Mouse (Mus musculus) limb, embryonic 12.5 days (tissue): ENCODE measurements around the gene Clec3a. TPM values are rescaled to one million over a fixed set of nuclear protein-coding genes. Genes with fewer than 3 reads are reported as not detected.

Experiments
- ATAC-seq: fragments of 200-750 bp; cut with Nextera tagmentation; 2 replicates; pipeline ENCODE4 v1.8.0; 2017; ENCODE audit warnings: low read depth, moderate TSS enrichment; ENCODE audit not compliant: insufficient number of reproducible peaks, insufficient read depth, low FRiP score, low TSS enrichment
- H3K27ac ChIP-seq: fragments of 300-500 bp; sonication (generic); 2 replicates; pipeline ENCODE4 v1.5.1; 2016; ENCODE audit warnings: mild to moderate bottlenecking, moderate library complexity
- H3K27me3 ChIP-seq: fragments of 300-500 bp; sonication (generic); 2 replicates; pipeline ENCODE4 v1.6.1; 2016; ENCODE audit warnings: mild to moderate bottlenecking, moderate library complexity
- H3K36me3 ChIP-seq: fragments of 300-500 bp; sonication (generic); 2 replicates; pipeline ENCODE4 v1.6.1; 2016; ENCODE audit warnings: mild to moderate bottlenecking, moderate library complexity
- H3K4me1 ChIP-seq: fragments of 300-500 bp; sonication (generic); replicated peaks from 2 replicates; pipeline ENCODE4 v1.6.1; 2016
- H3K4me2 ChIP-seq: fragments of 300-500 bp; sonication (generic); 2 replicates; pipeline ENCODE4 v1.6.1; 2016; ENCODE audit warnings: mild to moderate bottlenecking, moderate library complexity
- H3K4me3 ChIP-seq: fragments of 300-500 bp; sonication (generic); replicated peaks from 2 replicates; pipeline ENCODE4 v1.5.1; 2016; ENCODE audit warnings: mild to moderate bottlenecking
- H3K9ac ChIP-seq: fragments of 300-500 bp; sonication (generic); replicated peaks from 2 replicates; pipeline ENCODE4 v1.6.1; 2016; ENCODE audit warnings: mild to moderate bottlenecking, moderate library complexity
- H3K9me3 ChIP-seq: fragments of 300-500 bp; sonication (generic); 2 replicates; pipeline ENCODE4 v1.6.1; 2016; ENCODE audit warnings: mild to moderate bottlenecking, moderate library complexity
- WGBS: fragments of 180-500 bp; shearing (Covaris S2); methylation state at CpG from one replicate; pipeline ENCODE4 v1.1.7; 2016; 5-methylcytosine and 5-hydroxymethylcytosine counted together
- polyA plus RNA-seq: library from polyadenylated mRNA; unstranded; fragments of >200 nt; fragmentation: Nextera tagmentation; extraction: Ambion mirVana; gene quantifications from 2 replicates; pipeline ENCODE4 v1.2.1, GENCODE M21; 2016

Gene Clec3a
- polyA plus RNA-seq, 1 experiment from 2014 or later, result not detected

- 68% methylated on average over 6 of the region's 6 CpGs for WGBS
- no peaks in the 10 kb centered on the region for H3K9me3 ChIP-seq
- H3K4me2 ChIP-seq, result no peak overlapping the region
- no peak overlapping the region for H3K9ac ChIP-seq
- H3K27me3 ChIP-seq, result no peaks in the 10 kb centered on the region
- H3K36me3 ChIP-seq, result no peaks in the 10 kb centered on the region
- no peak for ATAC-seq
- no peak overlapping the region for H3K27ac ChIP-seq
- no peak overlapping the region for H3K4me3 ChIP-seq
- no peaks in the 10 kb centered on the region for H3K4me1 ChIP-seq
These were observed 1.0 kb downstream of the Clec3a start for GRCm38 (mm10) chr8:114418904-114419303.

DNA sequence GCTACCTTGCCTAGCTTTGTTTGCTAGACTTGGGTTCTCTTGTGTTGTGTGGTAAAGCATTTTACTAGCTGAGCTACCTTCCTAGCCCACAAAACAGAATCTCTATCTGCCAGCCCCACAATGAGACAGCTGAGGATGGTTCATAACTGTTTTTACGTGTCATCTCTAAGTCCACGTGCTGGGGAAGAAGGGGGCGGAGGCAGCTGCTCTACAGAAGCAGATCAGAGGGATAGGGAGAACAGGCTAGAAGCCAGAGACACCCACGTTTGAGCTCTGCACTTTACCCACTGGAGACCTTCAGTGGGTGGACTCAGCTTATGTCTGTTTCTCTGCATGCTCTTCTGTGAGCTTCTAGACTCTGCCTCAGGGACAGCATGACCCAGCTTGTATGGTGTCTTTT, 3.7 kb downstream of the Clec3a start:
- no peak overlapping the region for H3K4me2 ChIP-seq
- no peaks in the 10 kb centered on the region for H3K27me3 ChIP-seq
- H3K4me1 ChIP-seq, result no peaks in the 10 kb centered on the region
- no peaks in the 10 kb centered on the region for H3K9me3 ChIP-seq
- H3K27ac ChIP-seq, result no peak overlapping the region
- no peaks in the 10 kb centered on the region for H3K36me3 ChIP-seq
- no peak overlapping the region for H3K4me3 ChIP-seq
- no peak overlapping the region for H3K9ac ChIP-seq
- no peak for ATAC-seq
- WGBS, result 76% methylated on average over 4 of the region's 4 CpGs

DNA sequence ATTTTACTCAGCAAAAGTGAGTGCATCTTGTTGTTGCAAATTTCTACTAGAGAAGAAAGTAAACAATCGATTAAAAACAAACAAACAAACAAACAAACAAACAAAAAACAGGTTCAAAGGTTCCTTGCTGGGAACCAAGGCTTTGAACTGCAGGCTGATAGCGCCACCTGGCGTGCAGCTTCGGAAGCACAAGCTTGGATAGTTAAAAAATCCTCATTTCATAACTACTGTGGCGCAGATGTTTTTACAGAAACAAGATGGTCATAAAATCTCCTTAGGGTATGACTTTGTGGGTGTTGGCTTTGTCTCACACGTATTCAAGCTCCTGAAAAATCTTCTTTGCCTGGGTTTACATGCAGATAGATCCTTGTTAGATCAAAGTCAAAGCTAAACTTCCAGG, 20.4 kb downstream of the Clec3a start:
- Histone ChIP-seq H3K4me1 (peaks cover 9% of the 10 kb centered on the region), H3K27ac (no peak overlapping the region), H3K9ac (no peak overlapping the region), H3K4me2 (no peak overlapping the region), H3K9me3 (no peaks in the 10 kb centered on the region), H3K36me3 (no peaks in the 10 kb centered on the region), H3K4me3 (no peak overlapping the region), H3K27me3 (no peaks in the 10 kb centered on the region)
- ATAC-seq, result no peak
- WGBS, result 8% methylated on average over 6 of the region's 6 CpGs

GRCm38 (mm10) chr8:114439334-114440204, 21.7 kb downstream of the Clec3a start, which contains the start of gene Wwox:
Gene Wwox, plus strand, starts transcription at chr8:114439655.
- peak within 1 kb of the TSS; percentile 79 for H3K9ac ChIP-seq
- H3K4me3 ChIP-seq, result peak within 1 kb of the TSS; percentile 67
- ATAC-seq, result peak; percentile 96
- H3K9me3 ChIP-seq, result no peaks in the 10 kb centered on the region
- no peaks in the 10 kb centered on the region for H3K36me3 ChIP-seq
- H3K4me1 ChIP-seq, result peaks cover 9% of the 10 kb centered on the region
- no peaks in the 10 kb centered on the region for H3K27me3 ChIP-seq
- H3K27ac ChIP-seq, result peak within 1 kb of the TSS; percentile 71; the same call in 1 of the 2 replicates
- peak within 1 kb of the TSS; percentile 84 for H3K4me2 ChIP-seq
- under 1% methylated on average over 54 of the region's 54 CpGs for WGBS

GRCm38 (mm10) chr8:114440205-114440589, 22.3 kb downstream of the Clec3a start:
- 21% methylated on average over 5 of the region's 5 CpGs for WGBS
- no peak for ATAC-seq

DNA sequence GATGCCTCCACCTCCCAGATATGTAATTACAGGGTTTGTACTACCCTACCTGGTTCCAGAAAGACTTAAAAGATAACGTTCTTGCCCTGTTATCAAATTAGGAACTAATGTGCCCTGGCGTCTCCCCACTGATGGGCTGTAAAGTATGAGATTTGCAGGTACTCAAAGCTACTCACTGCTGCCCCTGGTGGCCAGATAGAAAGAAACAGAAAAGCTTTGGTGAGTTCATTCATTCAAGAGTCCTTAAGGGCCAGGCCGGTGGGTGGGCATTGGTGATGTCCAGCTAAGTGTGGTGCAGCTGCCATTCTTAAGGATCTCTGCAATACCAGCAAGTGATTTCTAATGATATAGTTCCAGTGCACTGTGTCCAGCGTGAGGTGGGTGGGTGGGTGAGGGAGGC, 23.7 kb downstream of the Clec3a start:
- WGBS, result 85% methylated on average over 4 of the region's 4 CpGs

More at GRCm38 (mm10) chr8:114440205-114440589, 22.3 kb downstream of the Clec3a start:
- peak overlapping the region; percentile 79 for H3K9ac ChIP-seq
- no peaks in the 10 kb centered on the region for H3K36me3 ChIP-seq
- peaks cover 9% of the 10 kb centered on the region for H3K4me1 ChIP-seq
- no peaks in the 10 kb centered on the region for H3K27me3 ChIP-seq
- H3K27ac ChIP-seq, result no peak overlapping the region; the same call in 1 of the 2 replicates
- peak overlapping the region; percentile 84 for H3K4me2 ChIP-seq
- H3K9me3 ChIP-seq, result no peaks in the 10 kb centered on the region
- H3K4me3 ChIP-seq, result peak overlapping the region; percentile 67

DNA sequence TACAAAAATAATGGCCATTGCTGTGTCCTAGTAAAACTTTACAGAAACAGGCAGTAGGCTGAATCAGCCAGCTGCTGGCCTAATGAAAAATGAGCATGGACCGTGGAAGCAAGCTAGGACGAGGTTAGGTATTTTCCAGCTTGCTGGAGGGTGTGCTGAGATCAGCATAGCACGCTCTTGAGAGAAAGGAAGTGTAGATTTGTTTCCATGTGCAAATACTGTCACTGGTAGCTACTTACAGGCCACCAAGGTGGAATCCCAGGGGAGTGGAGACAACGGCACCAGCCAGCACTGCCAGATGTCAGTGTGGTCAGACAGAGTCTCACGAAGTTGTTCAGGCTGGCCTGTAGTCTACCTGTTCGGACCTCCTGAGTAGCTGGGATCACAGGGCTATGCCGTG, 29.0 kb downstream of the Clec3a start:
- 79% methylated on average over 7 of the region's 7 CpGs for WGBS
- Histone ChIP-seq H3K9ac (no peak overlapping the region), H3K36me3 (no peaks in the 10 kb centered on the region), H3K4me3 (no peak overlapping the region), H3K27me3 (0 out of 2 replicates have a peak, but pooled peaks cover 4% of the 10 kb centered on the region), H3K27ac (no peak overlapping the region), H3K4me1 (peaks cover 5% of the 10 kb centered on the region; the same call in 1 of the 2 replicates), H3K9me3 (no peaks in the 10 kb centered on the region), H3K4me2 (no peak overlapping the region)
- ATAC-seq, result no peak

More for the DNA sequence above, 23.7 kb downstream of the Clec3a start:
- Histone ChIP-seq H3K9me3 (no peaks in the 10 kb centered on the region), H3K27ac (no peak overlapping the region), H3K4me2 (no peak overlapping the region), H3K4me1 (peaks cover 9% of the 10 kb centered on the region), H3K36me3 (no peaks in the 10 kb centered on the region), H3K27me3 (no peaks in the 10 kb centered on the region), H3K9ac (no peak overlapping the region), H3K4me3 (no peak overlapping the region)
- ATAC-seq, result no peak

- H3K4me2 ChIP-seq, result no peak overlapping the region
These were observed 34.4 kb downstream of the Clec3a start for GRCm38 (mm10) chr8:114452278-114452677.

DNA sequence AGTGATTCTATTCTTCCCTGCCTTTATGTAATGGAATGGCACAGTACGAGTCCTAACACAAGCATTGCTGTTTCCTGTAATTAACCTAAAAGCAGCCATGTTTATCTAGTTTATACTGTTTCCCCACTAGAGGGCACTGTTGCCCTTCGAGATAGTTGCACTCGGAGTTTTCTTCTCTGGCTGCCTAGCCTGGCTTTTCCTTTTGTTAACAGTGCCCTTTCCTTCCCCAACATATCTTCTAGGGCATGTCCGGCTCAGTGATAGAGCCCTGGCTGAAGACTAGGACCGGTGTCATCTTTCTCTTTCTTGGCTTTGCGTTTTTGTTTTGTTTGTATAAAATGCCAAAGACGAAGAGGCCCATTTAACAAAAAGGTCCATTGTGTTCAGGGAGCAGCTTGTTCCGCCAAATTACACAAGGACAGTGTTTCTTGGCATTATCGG, 34.9 kb downstream of the Clec3a start:
- Histone ChIP-seq H3K27ac (no peak overlapping the region), H3K27me3 (0 out of 2 replicates have a peak, but pooled peaks cover 4% of the 10 kb centered on the region), H3K9ac (no peak overlapping the region), H3K4me3 (no peak overlapping the region), H3K36me3 (no peaks in the 10 kb centered on the region), H3K4me1 (peaks cover 5% of the 10 kb centered on the region; the same call in 1 of the 2 replicates), H3K9me3 (no peaks in the 10 kb centered on the region), H3K4me2 (no peak overlapping the region)
- no peak for ATAC-seq
- WGBS, result 24% methylated on average over 9 of the region's 9 CpGs

More at GRCm38 (mm10) chr8:114452278-114452677, 34.4 kb downstream of the Clec3a start:
- H3K27me3 ChIP-seq, result 0 out of 2 replicates have a peak, but pooled peaks cover 4% of the 10 kb centered on the region
- WGBS, result 85% methylated on average over 8 of the region's 8 CpGs
- no peak overlapping the region for H3K4me3 ChIP-seq
- H3K9ac ChIP-seq, result no peak overlapping the region
- no peaks in the 10 kb centered on the region for H3K9me3 ChIP-seq
- no peak for ATAC-seq
- H3K4me1 ChIP-seq, result peaks cover 5% of the 10 kb centered on the region; the same call in 1 of the 2 replicates
- no peaks in the 10 kb centered on the region for H3K36me3 ChIP-seq
- H3K27ac ChIP-seq, result no peak overlapping the region

DNA sequence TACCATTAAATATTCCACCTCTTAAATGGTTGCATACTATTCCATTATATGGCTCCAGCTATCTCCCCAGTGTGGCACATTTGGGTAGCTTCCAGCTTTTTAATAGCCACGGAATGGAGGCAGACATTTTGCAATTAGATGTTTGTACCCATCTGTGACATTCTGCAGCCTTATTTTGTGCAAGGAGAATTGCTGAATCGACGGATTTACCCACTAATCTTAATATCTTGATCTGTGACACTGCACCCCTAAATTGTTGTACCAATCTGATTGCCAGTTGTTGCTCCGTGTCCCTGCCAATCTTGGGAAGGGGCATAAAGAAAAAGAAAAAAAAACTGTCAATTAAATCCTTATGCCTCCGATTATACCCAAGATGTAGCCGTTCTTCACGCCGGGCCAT, 37.4 kb downstream of the Clec3a start:
- Histone ChIP-seq H3K4me1 (no peaks in the 10 kb centered on the region), H3K9ac (no peak overlapping the region), H3K4me3 (no peak overlapping the region), H3K9me3 (no peaks in the 10 kb centered on the region), H3K27ac (no peak overlapping the region), H3K27me3 (0 out of 2 replicates have a peak, but pooled peaks cover 4% of the 10 kb centered on the region), H3K4me2 (no peak overlapping the region), H3K36me3 (no peaks in the 10 kb centered on the region)
- no peak for ATAC-seq
- WGBS, result 91% methylated on average over 8 of the region's 8 CpGs

DNA sequence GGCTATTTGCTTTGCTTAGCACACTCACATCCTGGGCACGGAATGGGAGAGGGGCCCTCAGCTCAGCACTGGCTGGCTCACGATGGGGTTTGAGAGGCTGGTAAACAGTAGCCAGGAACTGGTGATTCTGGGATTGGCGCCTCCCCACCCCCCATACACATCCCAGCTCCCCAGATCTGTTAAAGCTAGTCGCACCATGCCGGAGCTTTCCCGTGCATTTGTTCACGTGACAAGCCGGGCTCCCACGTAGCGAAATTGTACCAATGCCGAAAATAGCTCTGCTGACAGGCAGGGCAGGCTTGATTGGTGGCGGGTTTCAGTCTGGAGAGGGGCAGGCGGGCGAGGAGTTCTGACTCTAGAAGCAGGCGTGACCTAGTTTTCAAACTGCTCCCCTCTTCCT, 38.1 kb downstream of the Clec3a start:
- H3K27ac ChIP-seq, result no peak overlapping the region
- no peak for ATAC-seq
- H3K36me3 ChIP-seq, result no peaks in the 10 kb centered on the region
- H3K4me1 ChIP-seq, result no peaks in the 10 kb centered on the region
- no peak overlapping the region for H3K9ac ChIP-seq
- H3K4me2 ChIP-seq, result no peak overlapping the region
- no peaks in the 10 kb centered on the region for H3K9me3 ChIP-seq
- 74% methylated on average over 15 of the region's 15 CpGs for WGBS
- no peak overlapping the region for H3K4me3 ChIP-seq
- 0 out of 2 replicates have a peak, but pooled peaks cover 4% of the 10 kb centered on the region for H3K27me3 ChIP-seq
